Comparison of ENCODE assay signal across 8 mouse cellular contexts in genomic region chr13:21710031-21710711, GRCm38 (mm10). TPM values are rescaled to one million over a fixed set of nuclear protein-coding genes. Genes with fewer than 3 reads are reported as not detected.
DNase-seq lines count a peak whose midpoint lies in the region; ATAC-seq and TF ChIP-seq lines count a peak whose summit lies in the region.

No protein-coding gene starts in this region.

- no peaks in the 10 kb centered on the region for H3K9me3 ChIP-seq in heart, embryonic 11.5 days (replicated peaks; ENCODE audit: control insufficient read depth, low read length)
- no peaks in the 10 kb centered on the region for H3K9me3 ChIP-seq in kidney, embryonic 15.5 days (replicated peaks)
- H3K9me3 ChIP-seq in limb, embryonic 15.5 days, result no peaks in the 10 kb centered on the region
- no peaks in the 10 kb centered on the region for H3K9me3 ChIP-seq in midbrain, postnatal 0 days (ENCODE audit: low read length)

- no peaks in the 10 kb centered on the region for H3K36me3 ChIP-seq in heart, embryonic 11.5 days (ENCODE audit: control insufficient read depth, insufficient read depth, low read length)
- H3K36me3 ChIP-seq in kidney, embryonic 15.5 days, result no peaks in the 10 kb centered on the region
- H3K36me3 ChIP-seq in limb, embryonic 15.5 days, result no peaks in the 10 kb centered on the region
- no peaks in the 10 kb centered on the region for H3K36me3 ChIP-seq in midbrain, postnatal 0 days (ENCODE audit: insufficient read depth, low read length)

- H3K27ac ChIP-seq in heart, embryonic 11.5 days (ENCODE audit: low read depth, low read length), result peak overlapping the region; percentile 75
- peak overlapping the region; percentile 93 for H3K27ac ChIP-seq in kidney, embryonic 15.5 days
- H3K27ac ChIP-seq in limb, embryonic 15.5 days, result peak overlapping the region; percentile 91
- peak overlapping the region; percentile 78 for H3K27ac ChIP-seq in midbrain, postnatal 0 days (ENCODE audit: low read depth, low read length)

- H3K9ac ChIP-seq in heart, embryonic 11.5 days (ENCODE audit: low read depth, low read length), result peak overlapping the region; percentile 79
- peak overlapping the region; percentile 48; the same call in 1 of the 2 replicates for H3K9ac ChIP-seq in kidney, embryonic 15.5 days
- peak overlapping the region; percentile 44; the same call in 1 of the 2 replicates for H3K9ac ChIP-seq in limb, embryonic 15.5 days
- H3K9ac ChIP-seq in midbrain, postnatal 0 days (replicated peaks; ENCODE audit: low read length, poor library complexity, severe bottlenecking), result peak overlapping the region; percentile 52

- under 1% methylated on average over 32 of the region's 32 CpGs for WGBS in heart, embryonic 11.5 days (ENCODE audit: insufficient replicate concordance)
- under 1% methylated on average over 32 of the region's 32 CpGs for WGBS in kidney, embryonic 15.5 days
- WGBS in limb, embryonic 15.5 days, result under 1% methylated on average over 32 of the region's 32 CpGs
- WGBS in midbrain, postnatal 0 days, result under 1% methylated on average over 32 of the region's 32 CpGs

- H3K27me3 ChIP-seq in heart, embryonic 11.5 days (ENCODE audit: control insufficient read depth, insufficient read depth, low read length), result no peaks in the 10 kb centered on the region
- H3K27me3 ChIP-seq in kidney, embryonic 15.5 days, result no peaks in the 10 kb centered on the region
- H3K27me3 ChIP-seq in limb, embryonic 15.5 days, result no peaks in the 10 kb centered on the region
- no peaks in the 10 kb centered on the region for H3K27me3 ChIP-seq in midbrain, postnatal 0 days (ENCODE audit: insufficient read depth, low read length)

- peak overlapping the region; percentile 44 for H3K4me2 ChIP-seq in heart, embryonic 11.5 days
- H3K4me2 ChIP-seq in kidney, embryonic 15.5 days, result peak overlapping the region; percentile 75
- H3K4me2 ChIP-seq in limb, embryonic 15.5 days, result peak overlapping the region; percentile 30; the same call in 1 of the 2 replicates
- peak overlapping the region; percentile 61 for H3K4me2 ChIP-seq in midbrain, postnatal 0 days (ENCODE audit: low read depth, low read length, poor library complexity, severe bottlenecking)

- peak; percentile 91 to 92 for DNase-seq in B cell, adult 2 months
- DNase-seq in brain, adult 2 months (ENCODE audit: low read depth, low spot score), result peak; percentile 93
- DNase-seq in midbrain, postnatal 0 days (ENCODE audit: low spot score), result peak; percentile 91
- DNase-seq in spleen, postnatal 10 days (ENCODE audit: low spot score in 2 of 2), result peak; percentile 90 to 93

- peak; percentile 92 for TF ChIP-seq CTCF in midbrain, postnatal 0 days (IDR thresholded peaks at IDR 0.05)

- peak; percentile 89 for ATAC-seq in erythroblast, adult 5-6 weeks (replicated peaks; ENCODE audit: low FRiP score, poor library complexity, severe bottlenecking)
- ATAC-seq in heart, embryonic 11.5 days (replicated peaks; ENCODE audit: insufficient number of reproducible peaks, low FRiP score, low TSS enrichment), result peak; percentile 84
- ATAC-seq in kidney, embryonic 15.5 days (replicated peaks; ENCODE audit: low FRiP score), result peak; percentile 76
- peak; percentile 83 for ATAC-seq in limb, embryonic 15.5 days (ENCODE audit: insufficient number of reproducible peaks, low FRiP score, low TSS enrichment, low read depth)
- peak; percentile 89 for ATAC-seq in midbrain, postnatal 0 days (ENCODE audit: low FRiP score)

- H3K4me1 ChIP-seq in heart, embryonic 11.5 days (ENCODE audit: control insufficient read depth, insufficient read depth, low read length), result peaks cover 3% of the 10 kb centered on the region
- H3K4me1 ChIP-seq in kidney, embryonic 15.5 days, result peaks cover 13% of the 10 kb centered on the region
- H3K4me1 ChIP-seq in limb, embryonic 15.5 days, result peaks cover 4% of the 10 kb centered on the region
- no peaks in the 10 kb centered on the region; the same call in 1 of the 2 replicates for H3K4me1 ChIP-seq in midbrain, postnatal 0 days (ENCODE audit: insufficient read depth, low read length)

- peak overlapping the region; percentile 76 for H3K4me3 ChIP-seq in heart, embryonic 11.5 days (ENCODE audit: low read depth, low read length)
- peak overlapping the region; percentile 77 for H3K4me3 ChIP-seq in kidney, embryonic 15.5 days (replicated peaks)
- peak overlapping the region; percentile 68 for H3K4me3 ChIP-seq in limb, embryonic 15.5 days
- H3K4me3 ChIP-seq in midbrain, postnatal 0 days (ENCODE audit: low read depth, low read length), result peak overlapping the region; percentile 72

RNA-seq across cellular contexts. Expression of gene Hist1h2bl, which starts 5.8 kb away (rescaled TPM):
- 91.5 and 110 TPM in 2 replicates for total RNA-seq in erythroblast, adult 5-6 weeks (2015; ENCODE audit: low replicate concordance)
- 213 and 268 TPM in 2 replicates for total RNA-seq in erythroblast, adult 5-6 weeks (2017; ENCODE audit: low replicate concordance)
- polyA plus RNA-seq in heart, embryonic 11.5 days (2014; fragmentation: Nextera tagmentation; extraction: Ambion mirVana), result not detected in 2 replicates
- 1.6 and 4.5 TPM in 2 replicates for polyA plus RNA-seq in kidney, embryonic 15.5 days (2015; fragmentation: Nextera tagmentation; extraction: Ambion mirVana)
- polyA plus RNA-seq in limb, embryonic 15.5 days (2015; fragmentation: Nextera tagmentation; extraction: Ambion mirVana), result 0.96 and 1.2 TPM in 2 replicates
- total RNA-seq in midbrain, postnatal 0 days (2014; rRNA removed), result 87.0 and 175 TPM in 2 replicates
- polyA plus RNA-seq in midbrain, postnatal 0 days (2015; fragmentation: Nextera tagmentation; extraction: Ambion mirVana), result not detected in 2 replicates

RNA-seq across cellular contexts. Expression of gene Hist1h2ai, which starts 6.1 kb away (rescaled TPM):
- 6.1 TPM in 1 of 2 replicates, not detected in the other for total RNA-seq in erythroblast, adult 5-6 weeks (2015; ENCODE audit: low replicate concordance)
- 1,027 and 1,342 TPM in 2 replicates for total RNA-seq in erythroblast, adult 5-6 weeks (2017; ENCODE audit: low replicate concordance)
- polyA plus RNA-seq in heart, embryonic 11.5 days (2014; fragmentation: Nextera tagmentation; extraction: Ambion mirVana), result 6.5 and 8.4 TPM in 2 replicates
- 29.5 and 35.5 TPM in 2 replicates for polyA plus RNA-seq in kidney, embryonic 15.5 days (2015; fragmentation: Nextera tagmentation; extraction: Ambion mirVana)
- polyA plus RNA-seq in limb, embryonic 15.5 days (2015; fragmentation: Nextera tagmentation; extraction: Ambion mirVana), result 17.1 and 23.9 TPM in 2 replicates
- total RNA-seq in midbrain, postnatal 0 days (2014; rRNA removed), result 253 and 398 TPM in 2 replicates
- 3.2 and 3.5 TPM in 2 replicates for polyA plus RNA-seq in midbrain, postnatal 0 days (2015; fragmentation: Nextera tagmentation; extraction: Ambion mirVana)

RNA-seq across cellular contexts. Expression of gene Hist1h3h, which starts 7.3 kb away (rescaled TPM):
- total RNA-seq in erythroblast, adult 5-6 weeks (2015; ENCODE audit: low replicate concordance), result 16.7 TPM in 1 of 2 replicates, not detected in the other
- 69.1 and 159 TPM in 2 replicates for total RNA-seq in erythroblast, adult 5-6 weeks (2017; ENCODE audit: low replicate concordance)
- 4.4 TPM in 1 of 2 replicates, not detected in the other for polyA plus RNA-seq in heart, embryonic 11.5 days (2014; fragmentation: Nextera tagmentation; extraction: Ambion mirVana)
- 14.2 and 15.6 TPM in 2 replicates for polyA plus RNA-seq in kidney, embryonic 15.5 days (2015; fragmentation: Nextera tagmentation; extraction: Ambion mirVana)
- 3.5 and 7.6 TPM in 2 replicates for polyA plus RNA-seq in limb, embryonic 15.5 days (2015; fragmentation: Nextera tagmentation; extraction: Ambion mirVana)
- total RNA-seq in midbrain, postnatal 0 days (2014; rRNA removed), result 258 and 532 TPM in 2 replicates
- polyA plus RNA-seq in midbrain, postnatal 0 days (2015; fragmentation: Nextera tagmentation; extraction: Ambion mirVana), result 2.0 TPM in 1 of 2 replicates, not detected in the other

RNA-seq across cellular contexts. Expression of gene Hist1h2bm, which starts 11.7 kb away (rescaled TPM):
- total RNA-seq in erythroblast, adult 5-6 weeks (2015; ENCODE audit: low replicate concordance), result 65.8 and 82.8 TPM in 2 replicates
- 254 and 277 TPM in 2 replicates for total RNA-seq in erythroblast, adult 5-6 weeks (2017; ENCODE audit: low replicate concordance)
- 1.4 and 1.6 TPM in 2 replicates for polyA plus RNA-seq in heart, embryonic 11.5 days (2014; fragmentation: Nextera tagmentation; extraction: Ambion mirVana)
- polyA plus RNA-seq in kidney, embryonic 15.5 days (2015; fragmentation: Nextera tagmentation; extraction: Ambion mirVana), result 4.6 and 5.2 TPM in 2 replicates
- 2.5 and 4.5 TPM in 2 replicates for polyA plus RNA-seq in limb, embryonic 15.5 days (2015; fragmentation: Nextera tagmentation; extraction: Ambion mirVana)
- 201 and 468 TPM in 2 replicates for total RNA-seq in midbrain, postnatal 0 days (2014; rRNA removed)
- polyA plus RNA-seq in midbrain, postnatal 0 days (2015; fragmentation: Nextera tagmentation; extraction: Ambion mirVana), result 0.39 and 0.51 TPM in 2 replicates

RNA-seq across cellular contexts. Expression of gene Olfr1359, which starts 12.3 kb away (rescaled TPM):
- not detected in 2 replicates for total RNA-seq in erythroblast, adult 5-6 weeks (2015; ENCODE audit: low replicate concordance)
- total RNA-seq in erythroblast, adult 5-6 weeks (2017; ENCODE audit: low replicate concordance), result 0.34 and 0.42 TPM in 2 replicates
- not detected in 2 replicates for polyA plus RNA-seq in heart, embryonic 11.5 days (2014; fragmentation: Nextera tagmentation; extraction: Ambion mirVana)
- polyA plus RNA-seq in kidney, embryonic 15.5 days (2015; fragmentation: Nextera tagmentation; extraction: Ambion mirVana), result not detected in 2 replicates
- polyA plus RNA-seq in limb, embryonic 15.5 days (2015; fragmentation: Nextera tagmentation; extraction: Ambion mirVana), result not detected in 2 replicates
- not detected in 2 replicates for total RNA-seq in midbrain, postnatal 0 days (2014; rRNA removed)
- not detected in 2 replicates for polyA plus RNA-seq in midbrain, postnatal 0 days (2015; fragmentation: Nextera tagmentation; extraction: Ambion mirVana)

Comparison
In these comparisons a context has a peak if more than half of its experiments do, and no peak if none do; other contexts are left out.
1. Peak in every context shown above with its lines: DNase-seq, ATAC-seq, H3K4me3 ChIP-seq and H3K27ac ChIP-seq.